Mouse (Mus musculus) C2C12 (cell line): ENCODE results near the gene Mall. TPM values are rescaled to one million over a fixed set of nuclear protein-coding genes. Genes with fewer than 3 reads are reported as not detected.

Experiments
- H3K27me3 ChIP-seq: one replicate; pipeline ENCODE4 v1.6.1; 2011; ENCODE audit not compliant: control insufficient read depth, insufficient read depth, insufficient read length
- H3K36me3 ChIP-seq: one replicate; pipeline ENCODE4 v1.6.1; 2011; ENCODE audit not compliant: control insufficient read depth, insufficient read depth
- H3K4me3 ChIP-seq: one replicate; pipeline ENCODE4 v1.5.1; 2011; ENCODE audit warnings: mild to moderate bottlenecking, control low read depth; ENCODE audit not compliant: poor library complexity, insufficient read depth, severe bottlenecking
- H3K79me2 ChIP-seq: one replicate; pipeline ENCODE4 v1.6.1; 2011; ENCODE audit not compliant: control insufficient read depth, insufficient read depth
- H3K79me3 ChIP-seq: one replicate; pipeline ENCODE4 v1.6.1; 2011; ENCODE audit warnings: low read depth, control low read depth
- H3ac ChIP-seq: one replicate; pipeline ENCODE3; 2011; ENCODE audit warnings: low read depth; ENCODE audit not compliant: control insufficient read depth, insufficient read length
- CEBPB ChIP-seq: IDR thresholded peaks from one replicate; pipeline ENCODE4 v1.6.1; 2011; ENCODE audit warnings: low read depth, mild to moderate bottlenecking, control low read depth, moderate library complexity
- CTCF ChIP-seq: IDR thresholded peaks from one replicate; pipeline ENCODE4 v1.5.1; 2011; ENCODE audit not compliant: control insufficient read depth, insufficient read depth, insufficient read length
- FOSL1 ChIP-seq: IDR thresholded peaks from one replicate; pipeline ENCODE4 v1.8.0; 2011; ENCODE audit warnings: mild to moderate bottlenecking, low read length; ENCODE audit not compliant: poor library complexity, insufficient read depth, severe bottlenecking
- MAX ChIP-seq: IDR thresholded peaks from one replicate; pipeline ENCODE4 v1.6.1; 2011; ENCODE audit warnings: mild to moderate bottlenecking, control low read depth
- MYOD1 ChIP-seq: IDR thresholded peaks from one replicate; pipeline ENCODE4 v1.6.1; 2011; ENCODE audit warnings: low read depth; ENCODE audit not compliant: control insufficient read depth, insufficient read length
- MYOG ChIP-seq: IDR thresholded peaks from one replicate; pipeline ENCODE4 v1.6.1; 2011; ENCODE audit not compliant: control insufficient read depth, insufficient read length; ENCODE audit errors: extremely low read depth
- USF1 ChIP-seq: IDR thresholded peaks from one replicate; pipeline ENCODE4 v1.6.1; 2011; ENCODE audit warnings: low read depth, mild to moderate bottlenecking, control low read depth, moderate library complexity
- polyA plus RNA-seq: library from polyadenylated mRNA; unstranded; fragments of >200 nt; fragmentation: generic; extraction: Trizol; gene quantifications from one replicate; pipeline ENCODE4 v1.2.1, GENCODE M21; 2012; ENCODE audit warnings: missing spikeins

Gene Mall
- polyA plus RNA-seq, 1 experiment: not detected

- Histone ChIP-seq H3K4me3 (no peak overlapping the region), H3ac (no peak overlapping the region), H3K36me3 (peaks cover 4% of the 10 kb centered on the region), H3K79me2 (no peaks in the 10 kb centered on the region), H3K27me3 (no peaks in the 10 kb centered on the region), H3K79me3 (no peaks in the 10 kb centered on the region)
- TF ChIP-seq CTCF (no peak), USF1 (no peak), MAX (no peak)
These were observed 7.0 kb upstream of the Mall start for GRCm38 (mm10) chr2:127736631-127737209.

GRCm38 (mm10) chr2:127735512-127736145, 5.9 kb upstream of the Mall start:
- H3K79me3 ChIP-seq: no peaks in the 10 kb centered on the region
- H3K4me3 ChIP-seq: no peak overlapping the region
- no peak overlapping the region for H3ac ChIP-seq
- H3K79me2 ChIP-seq: no peaks in the 10 kb centered on the region
- no peak for TF ChIP-seq MAX
- no peak for TF ChIP-seq CTCF
- TF ChIP-seq USF1: no peak
- TF ChIP-seq CEBPB: no peak
- TF ChIP-seq FOSL1: no peak
- TF ChIP-seq MYOG: no peak
- no peak for TF ChIP-seq MYOD1
- H3K27me3 ChIP-seq: no peaks in the 10 kb centered on the region
- H3K36me3 ChIP-seq: no peaks in the 10 kb centered on the region

- Histone ChIP-seq H3K79me3 (no peaks in the 10 kb centered on the region), H3K27me3 (no peaks in the 10 kb centered on the region), H3K4me3 (no peak overlapping the region), H3ac (no peak overlapping the region), H3K36me3 (no peaks in the 10 kb centered on the region), H3K79me2 (no peaks in the 10 kb centered on the region)
- no peak for TF ChIP-seq CTCF
- TF ChIP-seq FOSL1: no peak
- no peak for TF ChIP-seq CEBPB
- TF ChIP-seq MYOD1: no peak
- TF ChIP-seq MAX: no peak
- TF ChIP-seq USF1: no peak
- TF ChIP-seq MYOG: no peak
These were observed 5.2 kb upstream of the Mall start for GRCm38 (mm10) chr2:127734889-127735288.

- Histone ChIP-seq H3K79me3 (no peaks in the 10 kb centered on the region), H3K4me3 (no peak overlapping the region), H3K27me3 (peaks cover 3% of the 10 kb centered on the region), H3K79me2 (no peaks in the 10 kb centered on the region), H3ac (no peak overlapping the region), H3K36me3 (no peaks in the 10 kb centered on the region)
- no peak for TF ChIP-seq MAX
- no peak for TF ChIP-seq FOSL1
These were observed 717 bp upstream of the Mall start for GRCm38 (mm10) chr2:127730301-127730997.

GRCm38 (mm10) chr2:127728661-127729450, 876 bp downstream of the Mall start:
- no peaks in the 10 kb centered on the region for H3K79me3 ChIP-seq
- no peaks in the 10 kb centered on the region for H3K36me3 ChIP-seq
- H3K4me3 ChIP-seq: no peak overlapping the region
- H3K79me2 ChIP-seq: no peaks in the 10 kb centered on the region
- no peak overlapping the region for H3ac ChIP-seq
- H3K27me3 ChIP-seq: peaks cover 3% of the 10 kb centered on the region
- TF ChIP-seq FOSL1 (no peak), CEBPB (no peak), CTCF (no peak), MYOG (no peak), USF1 (no peak), MYOD1 (no peak), MAX (no peak)

GRCm38 (mm10) chr2:127728146-127728545, 1.6 kb downstream of the Mall start:
- no peak overlapping the region for H3ac ChIP-seq
- H3K4me3 ChIP-seq: no peak overlapping the region
- no peak for TF ChIP-seq MYOD1
- no peak for TF ChIP-seq USF1
- TF ChIP-seq CTCF: no peak
- TF ChIP-seq MAX: no peak
- no peak for TF ChIP-seq MYOG
- TF ChIP-seq CEBPB: no peak
- TF ChIP-seq FOSL1: no peak

More at GRCm38 (mm10) chr2:127728146-127728545, 1.6 kb downstream of the Mall start:
- H3K79me3 ChIP-seq: no peaks in the 10 kb centered on the region
- H3K27me3 ChIP-seq: peaks cover 3% of the 10 kb centered on the region
- no peaks in the 10 kb centered on the region for H3K36me3 ChIP-seq
- no peaks in the 10 kb centered on the region for H3K79me2 ChIP-seq
